Mouse (Mus musculus) limb, embryonic 15.5 days (tissue): ENCODE measurements around the gene Ptgs1. TPM values are rescaled to one million over a fixed set of nuclear protein-coding genes. Genes with fewer than 3 reads are reported as not detected.
"Not testable (repeated sequence)": the region's sequence is repeated elsewhere in the genome, so short reads cannot be mapped to it uniquely, and the experiment has no call there.

ENCODE experiments used
- ATAC-seq: fragments of 200-750 bp; cut with Nextera tagmentation; 2 replicates; pipeline ENCODE4 v1.8.0; 2017; ENCODE audit warnings: low read depth, moderate TSS enrichment; ENCODE audit not compliant: insufficient number of reproducible peaks, low FRiP score, low TSS enrichment
- H3K27ac ChIP-seq: fragments of 300-500 bp; sonication (generic); 2 replicates; pipeline ENCODE4 v1.5.1; 2015; ENCODE audit warnings: moderate library complexity, mild to moderate bottlenecking, inconsistent platforms
- H3K27me3 ChIP-seq: fragments of 300-500 bp; sonication (generic); 2 replicates; pipeline ENCODE4 v1.6.1; 2015; ENCODE audit warnings: inconsistent platforms
- H3K36me3 ChIP-seq: fragments of 300-500 bp; sonication (generic); 2 replicates; pipeline ENCODE4 v1.6.1; 2015; ENCODE audit warnings: inconsistent platforms
- H3K4me1 ChIP-seq: fragments of 300-500 bp; sonication (generic); 2 replicates; pipeline ENCODE4 v1.6.1; 2015; ENCODE audit warnings: inconsistent platforms
- H3K4me2 ChIP-seq: fragments of 300-500 bp; sonication (generic); 2 replicates; pipeline ENCODE4 v1.6.1; 2015; ENCODE audit warnings: mild to moderate bottlenecking, inconsistent platforms
- H3K4me3 ChIP-seq: fragments of 300-500 bp; sonication (generic); 2 replicates; pipeline ENCODE4 v1.5.1; 2015; ENCODE audit warnings: mild to moderate bottlenecking, inconsistent platforms
- H3K9ac ChIP-seq: fragments of 300-500 bp; sonication (generic); 2 replicates; pipeline ENCODE4 v1.6.1; 2015; ENCODE audit warnings: inconsistent platforms
- H3K9me3 ChIP-seq: fragments of 300-500 bp; sonication (generic); 2 replicates; pipeline ENCODE4 v1.6.1; 2016; ENCODE audit warnings: inconsistent platforms
- WGBS: fragments of 180-500 bp; shearing (Covaris S2); methylation state at CpG from one replicate; pipeline ENCODE4 v1.1.7; 2015; 5-methylcytosine and 5-hydroxymethylcytosine counted together
- polyA plus RNA-seq: library from polyadenylated mRNA; unstranded; fragments of >200 nt; fragmentation: Nextera tagmentation; extraction: Ambion mirVana; gene quantifications from 2 replicates; pipeline ENCODE4 v1.2.1, GENCODE M21; 2015

The Ptgs1 gene
- 21.8 and 23.0 TPM in 2 replicates for polyA plus RNA-seq

GRCm38 (mm10) chr2:36230366-36230765 is at the start of gene Ptgs1:
Gene Ptgs1, plus strand, starts transcription at chr2:36230426.
- ATAC-seq: 0 out of 2 replicates have a peak, but pooled peaks have one; percentile 62
- peak within 1 kb of the TSS; percentile 12; the same call in 1 of the 2 replicates for H3K27ac ChIP-seq
- WGBS: 0% methylated on average over 18 of the region's 18 CpGs

GRCm38 (mm10) chr2:36181587-36182368 is 48.4 kb upstream of the Ptgs1 start:
- not testable (repeated sequence) for H3K9me3 ChIP-seq, H3K27me3 ChIP-seq, ATAC-seq, H3K9ac ChIP-seq, H3K4me3 ChIP-seq, H3K4me2 ChIP-seq, H3K27ac ChIP-seq, H3K4me1 ChIP-seq
- WGBS: 81% methylated on average over 4 of the region's 4 CpGs
- peaks cover 19% of the 10 kb centered on the region; the same call in 1 of the 2 replicates for H3K36me3 ChIP-seq

More at GRCm38 (mm10) chr2:36230366-36230765, at the start of gene Ptgs1:
- H3K27me3 ChIP-seq: 0 out of 2 replicates have a peak, but pooled peaks cover 5% of the 10 kb centered on the region
- no peaks in the 10 kb centered on the region for H3K36me3 ChIP-seq
- H3K4me3 ChIP-seq: peak within 1 kb of the TSS; percentile 46
- H3K9me3 ChIP-seq: no peaks in the 10 kb centered on the region
- peaks cover 27% of the 10 kb centered on the region for H3K4me1 ChIP-seq
- peak within 1 kb of the TSS; percentile 77 for H3K4me2 ChIP-seq
- peak within 1 kb of the TSS; percentile 3; the same call in 1 of the 2 replicates for H3K9ac ChIP-seq

- no peak overlapping the region for H3K27ac ChIP-seq
These were observed 46.9 kb upstream of the Ptgs1 start for GRCm38 (mm10) chr2:36183278-36183677.

GRCm38 (mm10) chr2:36184192-36184591 is 46.0 kb upstream of the Ptgs1 start:
- no peaks in the 10 kb centered on the region for H3K36me3 ChIP-seq
- no peaks in the 10 kb centered on the region for H3K9me3 ChIP-seq
- H3K4me1 ChIP-seq: peaks cover 4% of the 10 kb centered on the region; the same call in 1 of the 2 replicates
- no peak overlapping the region for H3K27ac ChIP-seq
- no peak overlapping the region for H3K4me3 ChIP-seq
- no peaks in the 10 kb centered on the region for H3K27me3 ChIP-seq
- H3K4me2 ChIP-seq: no peak overlapping the region
- no peak for ATAC-seq
- 89% methylated on average over 2 of the region's 2 CpGs for WGBS
- H3K9ac ChIP-seq: no peak overlapping the region

More at GRCm38 (mm10) chr2:36183278-36183677, 46.9 kb upstream of the Ptgs1 start:
- peaks cover 4% of the 10 kb centered on the region; the same call in 1 of the 2 replicates for H3K4me1 ChIP-seq
- no peak for ATAC-seq
- H3K4me3 ChIP-seq: no peak overlapping the region
- H3K4me2 ChIP-seq: no peak overlapping the region
- H3K27me3 ChIP-seq: no peaks in the 10 kb centered on the region
- H3K36me3 ChIP-seq: peaks cover 7% of the 10 kb centered on the region; the same call in 1 of the 2 replicates
- no peak overlapping the region for H3K9ac ChIP-seq
- 45% methylated on average over 2 of the region's 2 CpGs for WGBS
- no peaks in the 10 kb centered on the region for H3K9me3 ChIP-seq

GRCm38 (mm10) chr2:36184876-36185275 is 45.4 kb upstream of the Ptgs1 start:
- Histone ChIP-seq H3K4me3 (no peak overlapping the region), H3K36me3 (no peaks in the 10 kb centered on the region), H3K9me3 (no peaks in the 10 kb centered on the region), H3K4me2 (no peak overlapping the region), H3K27me3 (no peaks in the 10 kb centered on the region), H3K27ac (no peak overlapping the region), H3K4me1 (peaks cover 4% of the 10 kb centered on the region; the same call in 1 of the 2 replicates), H3K9ac (no peak overlapping the region)
- 51% methylated on average over 6 of the region's 6 CpGs for WGBS
- ATAC-seq: no peak

GRCm38 (mm10) chr2:36189200-36189599 is 41.0 kb upstream of the Ptgs1 start:
- not testable (repeated sequence) for H3K27ac ChIP-seq, H3K9ac ChIP-seq, H3K4me3 ChIP-seq, H3K9me3 ChIP-seq, ATAC-seq, H3K4me1 ChIP-seq, H3K36me3 ChIP-seq, H3K27me3 ChIP-seq, H3K4me2 ChIP-seq
- 76% methylated on average over 6 of the region's 6 CpGs for WGBS

- Histone ChIP-seq H3K36me3 (0 out of 2 replicates have a peak, but pooled peaks cover 6% of the 10 kb centered on the region), H3K4me3 (no peak overlapping the region), H3K9me3 (no peaks in the 10 kb centered on the region), H3K4me1 (no peaks in the 10 kb centered on the region), H3K4me2 (no peak overlapping the region), H3K27me3 (0 out of 2 replicates have a peak, but pooled peaks cover 5% of the 10 kb centered on the region), H3K27ac (no peak overlapping the region), H3K9ac (no peak overlapping the region)
- 42% methylated on average over 12 of the region's 12 CpGs for WGBS
- ATAC-seq: no peak
These were observed 38.9 kb upstream of the Ptgs1 start for GRCm38 (mm10) chr2:36191098-36191941.

GRCm38 (mm10) chr2:36197021-36197420 is 33.2 kb upstream of the Ptgs1 start:
- no peaks in the 10 kb centered on the region for H3K9me3 ChIP-seq
- no peak overlapping the region for H3K4me2 ChIP-seq
- no peak overlapping the region for H3K27ac ChIP-seq
- peaks cover 45% of the 10 kb centered on the region for H3K27me3 ChIP-seq
- H3K4me3 ChIP-seq: no peak overlapping the region
- H3K4me1 ChIP-seq: peaks cover under 1% of the 10 kb centered on the region; the same call in 1 of the 2 replicates
- H3K9ac ChIP-seq: no peak overlapping the region
- no peaks in the 10 kb centered on the region for H3K36me3 ChIP-seq
- ATAC-seq: no peak
- WGBS: 64% methylated on average over 3 of the region's 3 CpGs

GRCm38 (mm10) chr2:36197919-36198881 is 32.0 kb upstream of the Ptgs1 start:
- 26% methylated on average over 20 of the region's 20 CpGs for WGBS
- Histone ChIP-seq H3K4me3 (no peak overlapping the region), H3K36me3 (no peaks in the 10 kb centered on the region), H3K4me1 (peaks cover 12% of the 10 kb centered on the region), H3K27ac (no peak overlapping the region), H3K9ac (no peak overlapping the region), H3K4me2 (no peak overlapping the region), H3K9me3 (no peaks in the 10 kb centered on the region), H3K27me3 (peaks cover 57% of the 10 kb centered on the region)
- no peak for ATAC-seq

GRCm38 (mm10) chr2:36198882-36199262 is 31.4 kb upstream of the Ptgs1 start:
- WGBS: 30% methylated on average over 3 of the region's 3 CpGs
- no peaks in the 10 kb centered on the region for H3K36me3 ChIP-seq
- no peak overlapping the region for H3K4me3 ChIP-seq
- H3K9ac ChIP-seq: no peak overlapping the region
- H3K9me3 ChIP-seq: no peaks in the 10 kb centered on the region
- ATAC-seq: no peak
- H3K4me2 ChIP-seq: no peak overlapping the region
- peaks cover 64% of the 10 kb centered on the region for H3K27me3 ChIP-seq
- H3K27ac ChIP-seq: no peak overlapping the region
- H3K4me1 ChIP-seq: peaks cover 19% of the 10 kb centered on the region

GRCm38 (mm10) chr2:36200813-36201212 is 29.4 kb upstream of the Ptgs1 start:
- H3K36me3 ChIP-seq: no peaks in the 10 kb centered on the region
- H3K4me1 ChIP-seq: peaks cover 22% of the 10 kb centered on the region
- WGBS: 66% methylated on average over 2 of the region's 2 CpGs
- no peak overlapping the region for H3K27ac ChIP-seq
- ATAC-seq: no peak
- H3K9me3 ChIP-seq: no peaks in the 10 kb centered on the region
- H3K4me2 ChIP-seq: no peak overlapping the region
- no peak overlapping the region for H3K4me3 ChIP-seq
- peaks cover 83% of the 10 kb centered on the region for H3K27me3 ChIP-seq
- no peak overlapping the region for H3K9ac ChIP-seq
